Mouse (Mus musculus) c-Kit-positive CD71-positive TER-119-negative erythroid progenitor cells, embryonic 14.5 days (primary cell): Measurements from ENCODE around the gene Olfr1446.

ENCODE experiments used
- DNase-seq: peaks from one replicate; pipeline ENCODE4 v3.0.0-alpha.2; 2013; ENCODE audit warnings: low read depth

Gene Olfr1446

GRCm38 (mm10) chr19:12893424-12893823 lies at the start of gene Olfr1446:
Gene Olfr1446, minus strand, starts transcription at chr19:12893524.
- DNase-seq: no peak

DNA sequence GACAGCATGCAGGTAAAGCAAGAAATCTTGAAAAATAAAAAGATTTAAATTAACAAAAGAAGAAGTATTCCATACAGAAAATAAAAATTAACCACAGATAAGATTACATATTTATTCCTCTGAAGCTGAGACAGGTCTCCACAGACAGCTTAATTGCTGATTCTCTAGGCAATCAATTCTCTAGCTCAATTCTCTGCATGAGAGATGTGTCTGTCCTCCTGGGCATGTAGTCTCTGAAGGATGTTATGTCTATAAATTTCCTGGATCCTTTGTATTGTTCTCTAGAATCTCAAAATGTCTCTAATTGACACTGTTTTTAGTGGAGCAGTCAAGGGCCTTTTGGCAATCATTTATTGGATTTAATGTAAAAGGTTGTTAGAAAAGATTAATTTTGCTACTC lies 37.2 kb upstream of the Olfr1446 start, which contains the start of gene Olfr1449:
Gene Olfr1449, plus strand, starts transcription at position 301 of the 400 bp plus-strand sequence.
- no peak for DNase-seq

GRCm38 (mm10) chr19:12924319-12924718 lies 31.0 kb upstream of the Olfr1446 start, which contains the start of gene Olfr1448:
Gene Olfr1448, minus strand, starts transcription at chr19:12924419.
- DNase-seq: no peak

DNA sequence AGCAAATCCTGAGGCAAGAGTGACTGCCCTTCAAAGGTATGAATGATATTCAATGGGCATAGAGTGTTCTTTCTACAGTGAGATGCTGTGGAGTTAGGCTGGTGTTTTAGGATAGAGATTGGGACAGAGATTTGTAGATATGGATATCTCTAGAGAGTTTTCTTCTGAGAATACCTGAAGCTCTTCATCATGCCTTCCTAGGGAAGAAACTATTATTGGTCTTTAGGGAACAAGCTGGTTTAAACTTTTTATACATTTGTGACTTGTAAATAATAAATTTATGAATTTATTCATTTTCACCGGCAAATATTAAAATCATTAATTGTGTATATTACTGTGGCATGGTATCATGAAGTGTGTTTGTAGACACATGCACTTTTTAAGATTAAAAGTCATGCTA lies 10.3 kb upstream of the Olfr1446 start, which contains the start of gene Olfr1447:
Gene Olfr1447, minus strand, starts transcription at position 101 of the 400 bp plus-strand sequence.
- DNase-seq: no peak

- no peak for DNase-seq
These were observed 9.8 kb downstream of the Olfr1446 start, which contains the start of gene Olfr1445 for GRCm38 (mm10) chr19:12883555-12883954. Gene Olfr1445, plus strand, starts transcription at chr19:12883855.

DNA sequence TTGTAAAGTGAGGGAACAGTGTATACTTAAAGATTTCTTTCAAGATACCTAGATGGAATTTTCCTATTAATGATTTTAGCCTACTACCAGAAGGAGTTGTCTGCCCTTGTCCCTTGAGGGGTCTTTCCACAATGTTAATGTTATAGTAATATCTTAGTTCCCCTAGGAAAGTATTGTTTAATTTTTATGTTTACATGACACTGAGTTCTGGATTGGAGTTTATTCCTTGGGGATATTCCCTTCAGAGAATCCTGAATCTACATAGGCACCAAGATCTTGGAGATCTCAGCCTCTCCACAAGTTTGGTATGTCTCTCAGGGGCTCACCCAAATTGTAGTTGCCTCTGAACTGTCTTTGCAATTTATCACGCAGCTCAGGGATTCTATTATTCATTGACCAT lies 36.3 kb downstream of the Olfr1446 start, which contains the start of gene Olfr1444:
Gene Olfr1444, plus strand, starts transcription at position 301 of the 400 bp plus-strand sequence.
- no peak for DNase-seq

DNA sequence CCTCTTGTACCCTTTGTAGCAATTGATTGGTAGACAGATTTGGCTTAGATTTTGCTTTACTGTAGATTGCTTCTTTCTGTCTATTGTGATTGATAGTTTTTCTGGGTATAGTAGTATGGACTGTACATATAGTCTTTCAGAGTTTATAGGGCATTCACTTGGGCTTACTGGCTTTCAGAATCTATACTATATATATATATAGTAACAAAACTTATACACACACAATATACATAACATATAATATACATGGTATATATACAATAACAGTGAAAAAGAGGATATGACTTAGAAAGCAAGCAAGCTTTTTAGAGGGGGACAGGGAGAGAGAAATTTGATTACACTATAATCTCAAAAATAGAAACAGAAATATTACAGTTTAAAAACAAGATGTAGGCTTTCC lies 46.9 kb downstream of the Olfr1446 start, which contains the start of gene Gm5244:
Gene Gm5244, plus strand, starts transcription at position 301 of the 400 bp plus-strand sequence.
- DNase-seq: no peak

DNA sequence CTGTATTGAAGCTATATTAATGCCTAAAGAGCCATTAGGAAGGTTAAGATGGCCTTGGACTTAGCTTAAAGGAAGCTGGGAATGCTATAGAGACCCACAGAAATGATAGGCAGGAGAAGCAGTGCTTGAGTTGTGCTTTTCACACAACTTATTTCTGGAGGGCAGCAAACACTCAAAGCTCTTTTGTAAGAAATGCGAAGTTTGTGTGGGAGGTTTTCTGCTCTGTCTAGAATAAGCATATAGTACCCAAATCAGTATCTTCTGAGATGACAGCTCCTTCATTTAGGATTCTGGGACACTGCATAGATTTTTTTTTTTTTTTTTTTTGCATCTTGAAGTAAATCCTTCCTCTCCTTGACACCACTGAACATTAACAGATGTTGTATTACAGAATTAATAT lies 54.8 kb downstream of the Olfr1446 start:
- no peak for DNase-seq
